Mouse (Mus musculus) skeletal muscle tissue, adult 2 months (tissue): Measurements from ENCODE around the gene Ctnna3.
"Not testable (repeated sequence)": the region's sequence is repeated elsewhere in the genome, so short reads cannot be mapped to it uniquely, and the experiment has no call there.

Source experiments
- DNase-seq: peaks from one replicate; pipeline ENCODE4 v3.0.0-alpha.2; 2012; ENCODE audit warnings: low read depth, low spot score

Ctnna3 gene

DNA sequence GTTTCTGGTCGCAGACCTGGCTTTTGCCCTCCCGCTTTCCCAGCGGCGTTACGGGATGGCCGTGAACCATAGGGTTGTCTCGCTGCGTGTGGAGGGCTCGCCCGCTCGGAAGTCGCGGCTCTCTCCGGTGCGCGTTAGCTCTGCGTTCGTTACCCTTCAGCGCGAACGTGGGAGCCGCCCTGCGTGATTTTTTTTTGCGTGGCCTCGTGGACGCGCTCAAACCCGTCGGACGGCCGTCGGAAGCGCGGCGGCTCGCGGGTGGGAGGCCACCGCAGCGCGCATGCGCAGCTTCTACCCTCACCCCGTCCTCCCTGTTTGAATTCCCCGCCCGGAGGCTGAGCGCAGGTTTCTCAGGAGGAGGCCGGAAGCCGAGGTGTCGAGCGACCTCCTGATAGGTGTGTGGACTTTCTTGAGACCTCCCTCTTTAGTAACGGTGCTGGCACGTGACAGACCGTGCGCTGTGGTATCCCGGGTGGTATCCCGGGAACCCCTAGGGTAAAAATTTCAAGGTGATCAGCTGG is at the start of gene Ctnna3:
Gene Ctnna3 (plus strand): TSS at position 314 of the 521 bp plus-strand sequence.
- peak; percentile 96 for DNase-seq

- no peak for DNase-seq
Measured at GRCm38 (mm10) chr10:63381498-63382280, 48.2 kb upstream of the Ctnna3 start, which contains the start of gene Sirt1. Sirt1 (minus strand) TSS chr10:63381704.

DNA sequence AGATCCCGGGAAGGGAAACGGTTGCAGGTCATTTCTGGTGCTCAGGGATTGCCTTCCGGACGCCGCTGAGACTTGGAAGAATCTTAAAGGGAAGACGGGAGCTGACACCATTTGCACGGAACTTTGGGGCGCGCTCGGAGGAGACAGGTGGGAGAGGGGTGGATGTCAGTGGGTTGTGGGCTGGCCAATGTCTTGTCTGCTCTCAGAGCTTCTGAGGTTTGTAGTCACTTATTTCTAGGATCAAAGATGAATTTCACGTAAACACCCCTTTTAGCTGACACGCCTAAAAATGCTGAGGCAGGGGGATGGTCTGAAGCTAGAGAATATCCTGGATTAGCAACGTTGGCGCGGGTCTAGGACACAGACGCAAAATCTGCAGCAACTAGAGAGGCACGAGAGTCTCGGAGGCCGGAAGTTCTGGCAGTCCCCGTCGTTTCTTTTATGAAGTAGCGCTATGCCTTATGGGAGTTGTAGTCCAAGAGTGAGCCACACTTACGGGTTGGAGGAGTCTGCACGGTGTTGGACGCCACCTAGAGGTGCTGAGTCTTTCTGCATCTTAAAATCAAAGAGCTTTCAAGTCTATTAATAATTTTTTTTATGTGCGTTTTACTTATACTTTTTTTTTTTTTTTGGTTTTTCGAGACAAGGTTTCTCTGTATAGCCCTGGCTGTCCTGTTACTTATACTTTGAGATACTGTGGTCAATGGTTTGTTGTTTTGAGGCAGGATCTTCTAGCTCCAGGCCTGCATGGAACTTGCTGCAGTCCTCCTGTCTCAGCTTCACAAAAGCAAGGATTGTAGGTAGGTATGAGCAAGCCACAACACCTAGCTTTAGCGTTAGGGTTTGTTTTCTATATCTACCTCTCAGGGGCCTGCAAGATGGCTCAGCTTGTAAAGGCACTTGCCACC is 47.3 kb upstream of the Ctnna3 start, which contains the start of gene Dnajc12:
Gene Dnajc12 (plus strand): TSS at position 72 of the 908 bp plus-strand sequence.
- peak; percentile 96 for DNase-seq

DNA sequence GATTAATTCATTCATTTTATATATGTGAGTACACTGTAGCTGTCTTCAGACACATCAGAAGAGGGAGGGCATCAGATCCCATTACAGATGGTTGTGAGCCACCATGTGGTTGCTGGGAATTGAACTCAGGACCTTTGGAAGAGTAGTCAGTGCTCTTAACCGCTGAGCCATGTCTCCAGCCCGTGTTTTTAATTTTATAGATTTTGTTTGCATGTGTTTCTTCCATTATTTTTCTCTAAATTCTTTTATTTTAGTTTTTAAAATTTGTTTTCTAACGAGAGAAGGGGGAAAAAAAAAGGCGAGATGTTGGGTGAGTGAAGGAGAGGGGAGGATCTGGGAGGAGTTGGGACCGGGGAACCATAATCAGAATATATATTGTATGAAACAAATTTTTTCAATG is 44.0 kb upstream of the Ctnna3 start:
- not testable (repeated sequence) for DNase-seq

DNA sequence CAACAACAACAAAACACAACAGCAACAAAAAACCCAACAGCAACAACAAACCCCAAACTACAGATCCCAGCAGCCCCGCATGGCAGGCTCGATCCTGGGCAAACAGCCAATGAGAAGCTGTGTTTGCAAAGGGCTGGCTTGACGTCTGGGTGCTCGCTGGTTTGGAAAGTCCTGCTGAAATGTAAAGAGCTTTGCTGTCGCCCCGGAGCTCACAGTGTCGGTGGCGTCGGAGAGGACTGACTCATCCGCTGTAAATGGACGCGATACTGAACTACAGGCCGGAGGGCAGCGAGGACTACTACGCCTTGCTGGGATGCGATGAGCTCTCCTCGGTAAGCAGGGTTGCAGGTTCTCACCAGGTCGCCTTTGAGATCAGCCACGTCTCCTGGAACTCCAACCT is 43.5 kb upstream of the Ctnna3 start:
- DNase-seq: peak; percentile 84

DNA sequence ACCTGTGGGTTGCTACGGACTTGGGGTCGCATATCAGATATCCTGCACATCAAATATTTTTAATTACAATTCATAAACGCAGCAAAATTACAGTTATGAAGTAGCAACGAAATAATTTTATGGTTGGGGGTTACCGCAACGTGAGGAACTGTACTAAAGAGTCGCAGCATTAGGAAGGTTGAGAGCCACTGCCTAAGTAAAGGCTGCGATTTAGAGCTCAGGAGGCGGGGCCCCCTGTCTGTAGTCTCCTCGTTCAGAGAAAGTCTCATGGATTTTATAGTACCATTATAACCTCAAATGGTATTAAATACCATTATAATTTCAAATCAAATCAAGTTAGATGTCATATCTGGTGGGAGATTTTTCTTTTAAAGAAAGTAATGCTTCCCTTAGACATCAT is 42.9 kb upstream of the Ctnna3 start:
- no peak for DNase-seq

- DNase-seq: no peak
Measured at GRCm38 (mm10) chr10:63388948-63389347, 41.0 kb upstream of the Ctnna3 start.

GRCm38 (mm10) chr10:63396963-63397362 is 32.9 kb upstream of the Ctnna3 start:
- no peak for DNase-seq

DNA sequence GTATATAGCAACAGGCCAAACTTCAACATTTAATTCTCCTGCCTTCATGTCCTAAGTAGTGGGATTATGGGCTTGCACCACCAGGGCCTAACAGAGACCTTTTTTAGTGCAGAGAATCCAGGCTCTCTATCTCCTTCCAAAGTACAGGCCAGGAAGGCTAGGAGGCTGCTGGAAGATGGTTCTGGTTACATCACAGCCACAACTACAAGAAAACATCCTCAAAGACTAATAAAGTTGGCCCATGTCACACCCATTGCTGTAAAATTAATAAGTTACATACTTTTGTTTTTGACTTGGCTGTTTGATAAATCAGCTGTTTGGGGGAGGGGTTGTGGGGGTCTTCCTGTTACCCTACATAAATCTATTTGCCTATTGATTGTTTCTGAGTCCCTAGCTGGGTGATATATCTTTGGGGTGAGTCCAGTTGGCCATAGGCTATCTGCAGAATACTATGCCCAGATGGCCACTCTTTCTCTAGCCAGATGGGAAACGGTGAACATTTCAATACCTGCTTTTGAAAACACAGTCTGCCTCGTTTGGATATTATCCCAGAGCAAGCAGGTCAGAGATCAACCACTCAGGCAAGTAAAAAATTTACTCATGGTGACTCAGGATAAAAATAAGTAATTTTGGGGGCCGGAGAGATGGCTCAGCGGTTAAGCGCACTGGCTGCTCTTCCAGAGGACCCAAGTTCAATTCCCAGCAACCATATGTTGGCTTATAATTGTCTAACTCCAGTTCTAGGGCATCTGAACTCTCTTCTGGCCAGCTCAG is 27.0 kb upstream of the Ctnna3 start:
- no peak for DNase-seq

- DNase-seq: no peak
Measured at GRCm38 (mm10) chr10:63403636-63404035, 26.3 kb upstream of the Ctnna3 start.

DNA sequence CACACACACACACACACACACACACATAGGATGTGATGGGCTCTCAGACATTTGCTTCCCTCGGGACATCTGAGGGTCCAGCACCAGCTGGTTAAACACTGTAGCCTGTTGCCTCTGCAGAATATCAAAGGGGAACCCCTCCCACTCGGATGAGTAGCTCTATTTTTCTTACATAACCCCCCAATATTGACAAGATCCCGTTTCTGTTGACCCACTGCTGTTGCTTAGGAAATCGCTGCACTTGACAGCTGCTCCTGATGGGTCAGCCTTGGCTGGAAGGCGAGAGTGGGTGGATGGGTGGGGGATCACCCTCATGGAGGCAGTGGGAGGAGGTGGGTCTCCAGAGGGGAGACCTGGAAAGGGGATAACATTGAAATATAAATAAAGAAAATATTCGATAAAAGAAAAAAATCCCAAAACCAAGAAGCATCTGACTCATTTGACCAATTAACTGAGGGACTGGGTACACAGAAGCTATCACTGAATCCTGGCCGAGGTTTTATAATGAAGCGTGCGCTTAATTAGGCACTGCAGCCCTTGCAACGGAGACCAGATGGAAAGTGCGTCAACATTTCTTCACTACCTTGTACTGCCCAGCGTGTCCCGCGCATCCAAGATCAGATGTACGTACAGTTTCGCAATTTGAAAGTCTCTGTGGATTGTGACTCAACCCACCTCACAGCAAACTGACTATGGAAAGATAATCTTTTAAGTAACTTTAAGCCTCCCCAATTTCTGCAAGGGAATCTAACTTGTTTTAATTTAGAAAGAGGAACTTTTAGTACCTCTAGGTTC is 19.5 kb upstream of the Ctnna3 start:
- no peak for DNase-seq

GRCm38 (mm10) chr10:63411674-63412073 is 18.2 kb upstream of the Ctnna3 start:
- not testable (repeated sequence) for DNase-seq

GRCm38 (mm10) chr10:63412756-63413155 is 17.1 kb upstream of the Ctnna3 start:
- no peak for DNase-seq

DNA sequence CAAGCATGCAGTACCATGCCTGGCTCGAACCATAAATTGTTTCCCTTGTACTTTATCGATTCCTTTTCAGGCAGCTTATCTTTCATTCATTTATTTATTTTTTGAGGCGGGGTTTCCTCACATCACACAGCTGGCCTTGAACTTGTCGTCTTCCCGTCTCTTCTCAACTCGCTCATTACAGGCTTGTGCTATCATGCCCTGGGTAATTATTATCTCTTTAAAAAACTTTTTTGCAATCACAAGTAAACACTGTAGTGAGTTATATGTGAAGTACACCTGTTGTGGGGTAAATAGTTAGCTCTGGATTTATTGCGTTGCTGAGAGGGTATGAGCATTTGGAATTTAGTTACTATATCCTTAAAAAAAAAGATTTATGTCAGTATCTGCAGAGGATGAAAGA is 14.6 kb upstream of the Ctnna3 start:
- DNase-seq: no peak

DNA sequence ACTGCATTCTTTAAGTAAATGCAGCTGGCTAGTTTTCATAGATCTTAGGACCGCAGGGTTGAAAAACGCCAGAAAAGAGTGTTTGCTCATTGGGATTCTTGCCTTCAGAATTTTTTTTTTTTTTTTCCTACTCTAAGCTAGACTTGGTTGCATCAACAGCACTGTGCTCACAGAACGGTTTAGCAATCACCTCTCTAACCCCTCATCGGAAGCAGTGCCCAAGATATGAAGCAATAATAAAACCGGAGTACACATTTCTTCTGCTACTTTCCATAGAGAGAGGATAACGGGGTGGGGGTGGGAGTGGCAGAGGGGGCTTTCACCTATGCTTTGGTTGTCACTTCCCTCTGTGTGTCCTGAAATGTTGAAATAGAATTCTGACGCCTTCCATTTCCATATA is 14.0 kb upstream of the Ctnna3 start:
- DNase-seq: no peak

DNA sequence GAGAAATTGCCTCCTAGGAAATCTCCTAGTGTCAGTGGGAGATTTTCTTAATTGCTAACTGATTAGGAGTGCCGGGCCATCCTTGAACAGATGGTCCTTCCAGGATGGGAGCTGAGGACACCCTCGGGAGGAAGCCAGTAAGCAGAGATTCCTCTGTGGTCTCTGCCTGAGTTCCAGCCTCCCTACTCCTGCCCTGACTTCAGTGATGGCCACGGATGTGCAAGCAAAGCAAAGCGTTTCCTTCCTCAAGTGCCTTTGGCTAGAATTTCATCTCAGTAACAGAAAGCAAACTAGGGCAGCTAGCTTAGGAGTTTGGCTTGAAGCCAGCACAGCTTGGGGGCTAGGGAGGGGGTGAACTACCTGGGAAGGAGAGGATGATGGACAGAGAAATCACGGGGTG is 12.8 kb upstream of the Ctnna3 start:
- DNase-seq: no peak

- peak; percentile 19 for DNase-seq
Measured at GRCm38 (mm10) chr10:63421739-63422735, 7.9 kb upstream of the Ctnna3 start, which contains the start of gene Gm7075. Gm7075 (minus strand) TSS chr10:63421789.

DNA sequence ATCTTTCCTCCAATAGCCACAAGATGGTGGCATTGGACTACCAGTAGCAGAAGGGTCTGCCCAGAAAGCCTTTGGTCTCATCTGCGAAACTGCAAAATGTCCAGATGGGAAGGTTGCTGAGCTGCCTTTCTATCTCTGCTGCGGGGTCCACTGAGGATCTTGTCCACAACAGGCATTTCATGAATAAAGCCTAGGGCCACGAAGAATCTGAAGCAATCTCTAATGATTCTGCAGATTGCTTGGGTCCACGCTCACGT is 7.2 kb upstream of the Ctnna3 start:
- no peak for DNase-seq

- DNase-seq: no peak
Measured at GRCm38 (mm10) chr10:63423591-63424474, 6.1 kb upstream of the Ctnna3 start.
